Mouse (Mus musculus): ENCODE data around the gene Fcgr1.
A peak's percentile ranks its signal among the peaks of the same experiment; 100 is the strongest.
"Not testable (repeated sequence)": the region's sequence is repeated elsewhere in the genome, so short reads cannot be mapped to it uniquely, and the experiment has no call there.

Gene Fcgr1

DNA sequence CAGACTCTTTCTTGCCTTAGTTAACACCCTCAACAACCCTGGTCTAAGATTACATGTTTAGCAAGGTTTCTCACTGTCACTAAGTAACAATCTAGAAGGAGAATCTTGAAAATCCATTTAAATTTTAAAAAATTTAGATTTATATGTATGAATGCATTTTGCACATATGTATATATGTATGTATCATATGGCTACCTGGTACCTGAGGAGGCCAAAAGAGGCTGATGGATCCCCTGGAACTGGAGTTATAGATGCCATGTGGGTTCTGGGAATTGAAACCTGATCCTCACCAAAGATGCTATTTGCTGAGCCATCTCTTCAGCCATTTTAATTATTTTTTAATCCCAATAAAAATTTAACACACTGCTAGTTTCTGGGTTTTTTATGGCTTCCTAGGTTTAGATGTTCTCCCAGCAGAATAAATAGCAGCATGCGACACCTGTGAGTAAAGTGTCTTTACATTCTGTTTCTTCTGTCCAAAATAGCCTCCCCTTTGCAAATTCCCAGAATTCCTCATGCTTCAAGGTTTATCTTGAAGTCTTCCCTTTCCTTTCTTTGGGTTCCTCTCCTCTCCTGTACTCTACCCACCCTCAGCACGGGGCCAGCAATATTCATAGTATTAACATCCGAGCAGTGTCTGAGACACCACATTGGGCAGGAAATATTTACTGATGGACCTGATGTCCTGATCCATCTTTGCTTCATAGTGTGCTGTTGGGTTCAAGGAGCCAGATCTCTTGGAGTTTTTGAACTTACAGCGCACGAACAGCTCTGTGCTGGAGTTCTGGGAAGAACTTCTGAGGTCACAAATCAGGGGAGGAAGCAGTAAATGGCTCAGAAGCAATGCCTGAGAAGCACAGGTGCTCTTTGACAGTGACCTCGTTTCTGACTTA, 45.4 kb downstream of the Fcgr1 start:
- DNase-seq (ENCODE audit: low read depth, low spot score) = no peak

GRCm38 (mm10) chr3:96247356-96248140, 46.2 kb downstream of the Fcgr1 start:
- no peak for DNase-seq (ENCODE audit: low read depth, low spot score)

DNA sequence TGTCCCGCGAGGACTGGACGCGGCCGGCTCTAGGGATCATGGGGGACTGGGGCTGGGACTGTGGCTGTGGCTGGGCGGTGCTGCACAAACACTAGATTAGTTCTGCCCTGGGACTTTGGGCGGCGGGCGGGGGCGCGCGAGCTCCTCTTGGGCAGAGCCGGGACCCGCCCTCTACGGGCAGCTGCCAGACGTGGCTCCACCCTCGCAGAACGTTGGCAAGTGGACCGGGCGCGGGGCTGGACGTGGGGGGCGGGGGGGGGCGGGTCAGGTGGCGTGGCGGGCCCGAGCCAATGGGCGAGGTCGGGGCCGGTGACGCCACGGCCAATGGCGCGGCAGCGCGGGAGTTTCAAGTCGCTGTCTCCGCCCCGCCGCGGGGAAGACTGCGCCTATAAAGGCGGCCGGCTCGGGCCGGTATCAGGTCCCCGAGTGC, 47.3 kb downstream of the Fcgr1 start, which contains the start of gene Hist2h3c1:
Gene Hist2h3c1, plus strand, starts transcription at position 259 of the 430 bp plus-strand sequence.
- DNase-seq (ENCODE audit: low read depth, low spot score) = not testable (repeated sequence)

DNA sequence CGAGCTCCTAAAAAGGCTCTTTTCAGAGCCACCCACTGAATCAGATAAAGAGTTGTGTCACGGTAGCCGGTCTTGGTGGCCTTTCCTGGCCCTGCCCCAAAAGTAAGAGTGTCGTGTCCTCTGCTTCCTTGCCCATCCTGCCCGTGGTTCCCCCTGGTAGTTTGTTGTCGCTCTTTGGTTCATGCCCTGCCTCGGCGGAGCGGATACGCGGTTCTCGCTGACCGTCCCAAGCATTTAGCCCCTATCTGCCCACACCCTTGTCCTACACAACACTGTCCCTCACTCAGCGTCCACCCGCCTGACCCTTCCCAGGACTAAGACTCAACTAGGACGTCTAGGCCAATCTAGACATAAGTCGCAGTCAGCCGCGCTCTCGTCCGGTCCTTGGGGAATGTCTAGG, 47.8 kb downstream of the Fcgr1 start:
- DNase-seq (ENCODE audit: low read depth, low spot score) = not testable (repeated sequence)

GRCm38 (mm10) chr3:96245003-96245886, 48.5 kb downstream of the Fcgr1 start, which contains the start of gene Hist2h2aa1:
Gene Hist2h2aa1, plus strand, starts transcription at chr3:96245497.
- DNase-seq (ENCODE audit: low read depth, low spot score) = peak; percentile 76

GRCm38 (mm10) chr3:96243921-96244572, 49.7 kb downstream of the Fcgr1 start:
- no peak for DNase-seq (ENCODE audit: low read depth, low spot score)

DNA sequence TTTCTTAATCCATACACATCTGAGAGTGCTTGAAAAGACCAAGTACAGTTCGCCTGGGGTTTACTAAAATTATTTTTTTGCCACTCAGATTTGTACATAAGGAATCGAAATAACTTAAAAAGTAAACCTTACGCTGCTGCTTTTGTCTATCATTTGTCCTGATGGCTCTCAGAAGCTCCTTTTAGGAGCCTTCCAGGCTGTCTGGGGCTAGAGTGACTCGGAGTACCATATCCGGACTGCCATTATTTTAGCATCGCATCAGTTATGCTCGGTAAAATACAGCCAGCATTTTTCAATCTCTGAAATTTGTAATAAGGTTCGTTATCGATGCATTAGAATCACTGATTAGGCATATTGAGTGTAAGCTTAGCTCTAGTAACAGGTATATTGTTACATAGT, 53.0 kb downstream of the Fcgr1 start:
- DNase-seq (ENCODE audit: low read depth, low spot score) = no peak

- DNase-seq (ENCODE audit: low read depth, low spot score) = peak; percentile 57
These were observed 53.6 kb downstream of the Fcgr1 start, which contains the start of gene Hist2h2aa2 for GRCm38 (mm10) chr3:96239949-96240798. Gene Hist2h2aa2, minus strand, starts transcription at chr3:96240276.

DNA sequence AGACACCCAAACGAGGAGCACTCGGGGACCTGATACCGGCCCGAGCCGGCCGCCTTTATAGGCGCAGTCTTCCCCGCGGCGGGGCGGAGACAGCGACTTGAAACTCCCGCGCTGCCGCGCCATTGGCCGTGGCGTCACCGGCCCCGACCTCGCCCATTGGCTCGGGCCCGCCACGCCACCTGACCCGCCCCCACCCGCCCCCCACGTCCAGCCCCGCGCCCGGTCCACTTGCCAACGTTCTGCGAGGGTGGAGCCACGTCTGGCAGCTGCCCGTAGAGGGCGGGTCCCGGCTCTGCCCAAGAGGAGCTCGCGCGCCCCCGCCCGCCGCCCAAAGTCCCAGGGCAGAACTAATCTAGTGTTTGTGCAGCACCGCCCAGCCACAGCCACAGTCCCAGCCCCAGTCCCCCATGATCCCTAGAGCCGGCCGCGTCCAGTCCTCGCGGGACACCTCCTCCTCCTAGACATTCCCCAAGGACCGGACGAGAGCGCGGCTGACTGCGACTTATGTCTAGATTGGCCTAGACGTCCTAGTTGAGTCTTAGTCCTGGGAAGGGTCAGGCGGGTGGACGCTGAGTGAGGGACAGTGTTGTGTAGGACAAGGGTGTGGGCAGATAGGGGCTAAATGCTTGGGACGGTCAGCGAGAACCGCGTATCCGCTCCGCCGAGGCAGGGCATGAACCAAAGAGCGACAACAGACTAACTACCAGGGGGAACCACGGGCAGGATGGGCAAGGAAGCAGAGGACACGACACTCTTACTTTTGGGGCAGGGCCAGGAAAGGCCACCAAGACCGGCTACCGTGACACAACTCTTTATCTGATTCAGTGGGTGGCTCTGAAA, 54.6 kb downstream of the Fcgr1 start, which contains the start of gene Hist2h3c2:
Gene Hist2h3c2, minus strand, starts transcription at position 174 of the 840 bp plus-strand sequence.
- DNase-seq (ENCODE audit: low read depth, low spot score) = not testable (repeated sequence)

DNA sequence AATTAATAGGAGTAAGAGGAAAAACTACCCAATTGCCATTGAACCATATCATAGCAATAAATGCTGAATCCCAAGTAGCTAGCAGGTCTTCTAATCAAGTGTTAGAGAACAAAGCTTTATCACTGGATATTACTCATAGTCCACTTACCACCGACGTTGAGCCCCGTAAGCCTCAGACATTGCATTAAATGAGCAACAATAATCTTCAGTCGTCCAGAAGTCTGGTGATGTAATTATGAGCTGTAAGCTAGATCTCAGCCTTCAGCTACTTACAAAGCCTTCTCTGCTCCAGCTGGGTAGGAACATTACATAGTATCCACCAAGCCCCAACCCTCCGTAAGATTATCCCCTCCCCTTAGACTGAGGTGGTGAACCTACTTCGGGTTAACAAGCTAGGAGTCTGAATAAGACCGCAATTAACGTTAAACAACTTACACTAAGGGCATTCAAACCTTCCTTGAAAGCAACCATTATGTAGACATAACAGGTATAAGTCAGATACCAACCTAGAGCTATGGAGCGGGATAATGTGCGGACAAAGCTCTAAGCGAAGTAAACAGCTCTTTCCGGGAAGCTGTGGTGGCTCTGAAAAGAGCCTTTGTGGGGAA, 55.8 kb downstream of the Fcgr1 start:
- peak; percentile 55 for DNase-seq (ENCODE audit: low read depth, low spot score)

DNA sequence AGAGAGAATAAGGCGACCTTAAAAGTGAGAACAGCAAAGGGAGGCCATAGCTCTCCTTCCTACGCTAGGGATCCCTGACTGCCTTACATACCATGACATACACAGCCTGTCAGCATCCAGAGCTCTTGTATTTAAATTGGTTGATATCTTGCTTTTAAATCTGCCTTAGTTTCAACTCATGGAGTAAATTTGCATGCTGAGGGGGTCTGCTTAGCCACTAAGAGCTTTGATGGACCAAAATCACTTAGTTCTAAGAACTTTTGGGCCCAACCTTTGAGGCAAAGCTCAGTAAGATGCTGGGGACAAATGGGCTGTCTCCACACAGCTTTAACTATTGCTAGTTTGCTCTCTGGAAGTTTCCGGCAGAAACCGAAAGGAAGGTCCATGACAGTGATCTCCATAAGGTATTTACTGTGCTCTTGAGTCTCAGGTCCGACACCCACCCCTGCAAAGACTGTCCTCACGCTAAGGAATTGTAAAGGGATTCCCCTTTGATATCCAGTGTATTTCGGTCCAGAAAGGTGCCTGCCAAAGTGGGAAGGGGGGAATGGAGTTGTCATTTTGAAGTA, 56.4 kb downstream of the Fcgr1 start:
- DNase-seq (ENCODE audit: low read depth, low spot score) = peak; percentile 41

GRCm38 (mm10) chr3:96236834-96237334, 56.9 kb downstream of the Fcgr1 start:
- DNase-seq (ENCODE audit: low read depth, low spot score) = no peak

DNA sequence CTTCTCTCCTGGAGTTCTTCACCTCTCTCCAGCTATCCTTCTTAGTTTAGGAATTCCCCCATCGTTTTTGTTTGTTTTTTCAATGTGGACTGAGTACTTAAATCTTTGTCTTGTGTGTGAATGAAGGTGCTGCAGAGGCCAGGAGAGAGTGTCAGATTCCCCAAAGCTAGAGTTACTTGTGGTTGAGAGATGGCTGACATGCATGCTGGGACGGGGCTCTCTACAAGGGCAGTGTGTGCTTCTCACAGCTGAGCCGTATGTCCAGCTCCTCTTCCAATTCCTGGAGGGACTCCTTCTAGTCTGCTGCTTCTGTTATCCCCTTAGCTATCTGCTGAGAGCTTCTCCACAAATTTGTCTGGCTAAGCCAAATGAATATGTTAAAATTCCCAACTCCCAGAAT, 57.9 kb downstream of the Fcgr1 start:
- no peak for DNase-seq (ENCODE audit: low read depth, low spot score)

GRCm38 (mm10) chr3:96234914-96235313, 58.9 kb downstream of the Fcgr1 start:
- no peak for DNase-seq (ENCODE audit: low read depth, low spot score)
